Mouse (Mus musculus) heart, postnatal 0 days (tissue): ENCODE measurements at regions not wholly inside any gene's neighbourhood (a gene's known extent, or its start where the extent isn't known, plus 50 kb on each side); places are given as distances from the start of the nearest gene placed in this dataset.
A peak's percentile ranks its signal among the peaks of the same experiment; 100 is the strongest.

Experiments
- ATAC-seq: fragments of 200-750 bp; cut with Nextera tagmentation; 2 replicates; pipeline ENCODE4 v1.8.0; 2017; ENCODE audit warnings: low read depth, moderate number of reproducible peaks, moderate library complexity; ENCODE audit not compliant: insufficient read depth
- DNase-seq: peaks from one replicate; pipeline ENCODE4 v3.0.0-alpha.2; 2016; ENCODE audit warnings: low spot score
- H3K27ac ChIP-seq: fragments of 300-500 bp; sonication (generic); 2 replicates; pipeline ENCODE4 v1.5.1; 2014; ENCODE audit warnings: low read depth, mild to moderate bottlenecking
- H3K27me3 ChIP-seq: fragments of 300-500 bp; sonication (generic); 2 replicates; pipeline ENCODE4 v1.6.1; 2014; ENCODE audit warnings: low read length, mixed read lengths; ENCODE audit not compliant: control insufficient read depth, insufficient read depth
- H3K36me3 ChIP-seq: fragments of 300-500 bp; sonication (generic); replicated peaks from 2 replicates; pipeline ENCODE4 v1.6.1; 2014; ENCODE audit warnings: low read length, mixed read lengths; ENCODE audit not compliant: control insufficient read depth, insufficient read depth
- H3K4me1 ChIP-seq: fragments of 300-500 bp; sonication (generic); 2 replicates; pipeline ENCODE4 v1.6.1; 2014; ENCODE audit warnings: antibody characterized with exemption; ENCODE audit not compliant: control insufficient read depth, insufficient read depth
- H3K4me2 ChIP-seq: fragments of 300-500 bp; sonication (generic); 2 replicates; pipeline ENCODE4 v1.6.1; 2014; ENCODE audit warnings: low read depth, mild to moderate bottlenecking, low read length, moderate library complexity
- H3K4me3 ChIP-seq: fragments of 300-500 bp; sonication (generic); 2 replicates; pipeline ENCODE4 v1.5.1; 2014; ENCODE audit warnings: low read depth, low read length
- H3K9ac ChIP-seq: fragments of 300-500 bp; sonication (generic); replicated peaks from 2 replicates; pipeline ENCODE4 v1.6.1; 2014; ENCODE audit warnings: low read depth, low read length, mixed read lengths
- H3K9me3 ChIP-seq: fragments of 300-500 bp; sonication (generic); replicated peaks from 2 replicates; pipeline ENCODE4 v1.6.1; 2016; ENCODE audit warnings: low read length; ENCODE audit not compliant: control insufficient read depth
- CTCF ChIP-seq: IDR thresholded peaks from 2 replicates; pipeline ENCODE4 v1.5.1; 2016; ENCODE audit warnings: antibody characterized with exemption, control low read depth, low read depth
- EP300 ChIP-seq: IDR thresholded peaks from 2 replicates; pipeline ENCODE4 v1.6.1; 2016; ENCODE audit warnings: antibody characterized with exemption, low read depth
- WGBS: fragments of 180-500 bp; shearing (Covaris S2); extraction: QIAGEN DNeasy Blood & Tissue Kit; methylation state at CpG from one replicate; pipeline ENCODE4 v1.1.7; 2014; 5-methylcytosine and 5-hydroxymethylcytosine counted together

DNA sequence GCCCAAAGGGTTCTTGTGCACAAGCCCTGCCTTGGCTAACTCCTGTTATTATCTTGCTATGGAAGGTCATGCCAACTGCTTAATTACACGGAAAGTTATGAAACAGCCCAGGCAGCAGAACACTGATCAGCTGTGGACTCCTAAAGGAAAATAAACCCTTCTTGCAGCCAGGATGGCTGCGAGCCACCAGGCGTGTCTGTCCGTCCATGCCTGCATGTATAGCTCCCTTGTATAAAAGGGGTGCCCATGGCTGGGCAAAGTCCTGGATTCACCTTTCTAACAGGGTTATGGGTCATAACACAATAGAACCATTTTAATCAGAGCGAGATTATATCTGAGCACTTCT lies 169.9 kb upstream of the Map3k1 start:
- peak overlapping the region; percentile 43; the same call in 1 of the 2 replicates for H3K27ac ChIP-seq
- no peaks in the 10 kb centered on the region for H3K9me3 ChIP-seq
- H3K27me3 ChIP-seq, result no peaks in the 10 kb centered on the region
- ATAC-seq, result no peak
- no peak for TF ChIP-seq CTCF
- TF ChIP-seq EP300, result no peak
- H3K4me3 ChIP-seq, result no peak overlapping the region
- H3K4me2 ChIP-seq, result peak overlapping the region; percentile 49
- whole genome bisulfite sequencing, result 62% methylated on average over 5 of the region's 5 CpGs
- H3K36me3 ChIP-seq, result no peaks in the 10 kb centered on the region
- H3K9ac ChIP-seq, result 0 out of 2 replicates have a peak overlapping the region, but pooled peaks have one; percentile 23
- peaks cover 20% of the 10 kb centered on the region; the same call in 1 of the 2 replicates for H3K4me1 ChIP-seq
- no peak for DNase-seq

DNA sequence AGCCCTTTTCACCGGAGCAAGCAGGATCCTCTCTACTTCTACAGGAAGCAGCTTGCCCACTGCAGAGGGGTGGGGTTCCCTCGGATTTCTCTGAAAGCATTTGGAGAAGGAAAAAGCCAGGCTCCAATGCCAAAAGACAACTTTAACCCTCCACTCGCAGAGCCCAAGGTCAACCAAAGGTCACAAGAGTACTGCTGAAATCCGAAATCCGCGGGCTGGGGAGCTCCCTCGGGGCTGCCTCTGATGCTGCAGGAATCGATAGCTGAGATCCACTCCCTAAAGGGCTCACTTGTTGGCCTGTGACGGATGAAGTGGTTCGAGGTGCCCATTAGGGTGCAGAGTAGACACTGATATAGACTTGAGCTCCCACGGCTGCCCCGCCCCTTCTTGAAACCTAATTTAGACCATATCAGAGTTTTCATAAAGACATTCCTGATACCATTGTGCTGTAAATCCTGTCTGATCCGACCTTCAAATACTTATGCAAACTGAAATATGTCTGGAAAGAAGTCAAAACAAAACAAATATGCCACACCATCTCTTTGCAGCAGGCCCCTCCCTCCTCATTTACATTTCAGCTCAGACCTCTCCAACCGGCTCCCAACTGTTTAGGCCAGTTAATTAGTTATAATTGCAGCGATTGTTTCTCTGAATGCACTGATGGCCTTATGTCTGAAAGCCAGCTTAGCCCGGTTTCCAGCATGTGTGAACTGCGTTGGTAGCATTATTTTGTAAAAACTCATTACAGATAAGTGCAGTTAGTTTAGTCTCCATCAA lies 170.8 kb upstream of the Map3k1 start:
- 0 out of 2 replicates have a peak overlapping the region, but pooled peaks have one; percentile 23 for H3K9ac ChIP-seq
- no peaks in the 10 kb centered on the region for H3K9me3 ChIP-seq
- H3K4me2 ChIP-seq, result peak overlapping the region; percentile 49
- peak overlapping the region; percentile 12; the same call in 1 of the 2 replicates for H3K4me3 ChIP-seq
- no peaks in the 10 kb centered on the region for H3K27me3 ChIP-seq
- 28% methylated on average over 17 of the region's 17 CpGs for WGBS
- H3K36me3 ChIP-seq, result no peaks in the 10 kb centered on the region
- H3K27ac ChIP-seq, result peak overlapping the region; percentile 43; the same call in 1 of the 2 replicates
- ATAC-seq (no peak), DNase-seq (no peak)
- H3K4me1 ChIP-seq, result peaks cover 20% of the 10 kb centered on the region; the same call in 1 of the 2 replicates
- TF ChIP-seq CTCF (no peak), EP300 (no peak)

DNA sequence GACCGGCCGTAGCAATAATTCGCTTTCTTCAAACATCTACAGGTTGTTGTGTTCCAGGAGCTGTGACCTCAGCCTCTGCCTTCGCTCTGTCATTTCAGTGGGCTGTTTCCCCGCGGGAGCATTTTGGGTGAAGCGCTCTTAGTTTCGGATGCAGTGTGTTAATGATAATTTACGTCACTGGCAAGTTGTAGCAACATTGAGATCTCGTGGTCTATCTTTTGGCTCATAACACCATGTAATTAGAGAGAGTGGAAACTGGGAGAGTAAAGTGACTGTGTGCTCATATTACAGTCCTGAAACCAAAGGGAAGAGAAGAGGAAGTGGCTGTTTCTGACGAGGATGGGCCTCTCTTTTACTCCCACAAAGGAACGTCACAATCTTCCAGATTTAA lies 171.4 kb upstream of the Map3k1 start:
- no peak for ATAC-seq
- H3K9ac ChIP-seq, result no peak overlapping the region
- H3K27me3 ChIP-seq, result no peaks in the 10 kb centered on the region
- H3K9me3 ChIP-seq, result no peaks in the 10 kb centered on the region
- no peak overlapping the region for H3K4me2 ChIP-seq
- TF ChIP-seq EP300 (no peak), CTCF (no peak)
- peaks cover 20% of the 10 kb centered on the region; the same call in 1 of the 2 replicates for H3K4me1 ChIP-seq
- no peaks in the 10 kb centered on the region for H3K36me3 ChIP-seq
- no peak overlapping the region for H3K4me3 ChIP-seq
- H3K27ac ChIP-seq, result no peak overlapping the region
- DNase-seq, result no peak
- WGBS, result 75% methylated on average over 12 of the region's 12 CpGs

DNA sequence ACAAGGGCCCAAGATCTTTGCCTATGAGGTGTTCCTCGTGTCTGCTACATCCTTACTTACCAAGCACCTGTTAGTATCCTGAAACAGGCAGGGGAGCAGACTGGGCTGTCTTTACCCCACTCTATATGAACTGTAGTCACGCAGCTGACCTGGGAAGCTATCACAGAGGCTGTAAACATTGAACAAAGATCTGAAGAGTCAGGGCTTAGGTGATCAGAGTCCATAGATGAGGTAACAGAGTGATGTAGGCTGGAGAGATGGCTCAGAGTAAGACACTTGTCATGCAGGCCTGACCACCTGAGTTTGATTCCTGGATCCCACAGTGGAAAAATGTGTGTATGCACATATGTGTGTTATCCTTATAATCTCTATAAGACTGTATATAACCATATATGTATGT lies 172.3 kb upstream of the Map3k1 start:
- Histone ChIP-seq H3K9ac (no peak overlapping the region), H3K9me3 (no peaks in the 10 kb centered on the region), H3K4me3 (no peak overlapping the region), H3K4me1 (peaks cover 20% of the 10 kb centered on the region; the same call in 1 of the 2 replicates), H3K27me3 (no peaks in the 10 kb centered on the region), H3K27ac (no peak overlapping the region), H3K4me2 (no peak overlapping the region), H3K36me3 (no peaks in the 10 kb centered on the region)
- DNase-seq (no peak), ATAC-seq (no peak)
- 96% methylated on average over 2 of the region's 2 CpGs for WGBS
- TF ChIP-seq CTCF (no peak), EP300 (no peak)

DNA sequence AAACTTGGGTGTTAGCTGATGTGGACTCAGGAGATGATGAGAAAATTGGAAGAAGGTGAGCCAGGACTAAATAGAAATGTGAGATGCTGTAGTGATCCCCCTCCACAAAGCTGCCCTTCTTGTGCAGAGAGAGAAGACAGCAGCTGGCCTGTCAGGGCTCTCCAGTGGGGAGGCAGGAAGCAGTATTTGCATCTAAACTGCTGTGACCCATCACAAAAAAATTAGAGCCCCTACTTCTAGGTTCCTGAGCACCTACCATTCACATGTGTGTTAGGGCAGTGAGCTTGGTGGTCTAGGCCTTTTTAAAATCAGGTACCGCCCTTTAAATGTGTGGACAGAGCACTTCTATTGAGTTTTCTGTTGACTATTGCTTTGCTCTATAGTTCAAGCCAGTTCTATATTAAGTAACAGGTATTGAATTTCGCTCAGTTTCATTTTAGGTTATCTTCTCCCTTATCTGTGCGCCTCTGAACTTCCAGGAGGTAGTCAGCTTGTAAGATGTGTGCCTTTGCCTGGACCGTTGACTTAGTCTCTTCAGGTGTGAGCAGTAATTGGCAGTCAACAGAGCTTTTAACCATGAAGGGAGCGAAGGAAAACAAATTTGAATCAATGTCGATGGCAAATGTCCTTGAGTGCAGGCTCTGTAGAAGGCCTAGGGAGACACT lies 174.1 kb upstream of the Map3k1 start:
- DNase-seq, result no peak
- Histone ChIP-seq H3K36me3 (no peaks in the 10 kb centered on the region), H3K9me3 (no peaks in the 10 kb centered on the region), H3K4me2 (no peak overlapping the region), H3K4me3 (no peak overlapping the region), H3K27ac (no peak overlapping the region; the same call in 1 of the 2 replicates), H3K9ac (no peak overlapping the region), H3K4me1 (peaks cover 20% of the 10 kb centered on the region; the same call in 1 of the 2 replicates), H3K27me3 (no peaks in the 10 kb centered on the region)
- no peak for TF ChIP-seq EP300
- no peak for TF ChIP-seq CTCF
- 54% methylated on average over 6 of the region's 6 CpGs for WGBS
- ATAC-seq, result no peak
